ENCODE assay signal across 8 mouse cellular contexts in genomic region chr19:8880311-8881033, GRCm38 (mm10). TPM values are rescaled to one million over a fixed set of nuclear protein-coding genes. Genes with fewer than 3 reads are reported as not detected.
DNase-seq lines count a peak whose midpoint lies in the region; ATAC-seq and TF ChIP-seq lines count a peak whose summit lies in the region.

Gene Uqcc3, minus strand, starts transcription at chr19:8880923.

- DNase-seq in CD4-positive, CD25-positive, alpha-beta regulatory T cell, adult 2 months (ENCODE audit: low read depth, low spot score): peak; percentile 92
- peak; percentile 97 for DNase-seq in kidney, postnatal 0 days (ENCODE audit: low spot score)
- DNase-seq in liver, adult 2 months (ENCODE audit: extremely low read depth, low read depth, low spot score): peak; percentile 86
- peak; percentile 89 to 91 for DNase-seq in spleen, postnatal 36 days (ENCODE audit: low spot score in 2 of 2)

- H3K9ac ChIP-seq in heart, embryonic 12.5 days: peak within 1 kb of the TSS; percentile 95
- H3K9ac ChIP-seq in kidney, postnatal 0 days (ENCODE audit: low read depth, low read length): peak within 1 kb of the TSS; percentile 88
- peak within 1 kb of the TSS; percentile 90 for H3K9ac ChIP-seq in liver, adult 2 months (ENCODE audit: low read depth, low read length)

- H3K36me3 ChIP-seq in heart, embryonic 12.5 days: peaks cover 18% of the 10 kb centered on the region
- H3K36me3 ChIP-seq in kidney, postnatal 0 days (ENCODE audit: insufficient read depth, low read length): peaks cover 10% of the 10 kb centered on the region
- H3K36me3 ChIP-seq in liver, adult 2 months (ENCODE audit: control insufficient read depth, insufficient read depth, low read length): peaks cover 3% of the 10 kb centered on the region

- peak within 1 kb of the TSS; percentile 69 for H3K4me3 ChIP-seq in brown adipose tissue, adult 24 weeks (ENCODE audit: insufficient read depth, low read depth, low read length)
- H3K4me3 ChIP-seq in heart, embryonic 12.5 days: peak within 1 kb of the TSS; percentile 92
- H3K4me3 ChIP-seq in kidney, postnatal 0 days (replicated peaks; ENCODE audit: low read depth, low read length): peak within 1 kb of the TSS; percentile 81
- peak within 1 kb of the TSS; percentile 85 for H3K4me3 ChIP-seq in liver, adult 2 months (ENCODE audit: insufficient read depth, low read depth, low read length)

- H3K9me3 ChIP-seq in heart, embryonic 12.5 days (replicated peaks): no peaks in the 10 kb centered on the region
- H3K9me3 ChIP-seq in kidney, postnatal 0 days (replicated peaks; ENCODE audit: low read length): no peaks in the 10 kb centered on the region

- peak; percentile 73; the same call in 1 of the 2 replicates for TF ChIP-seq POLR2A in liver, adult 2 months (IDR thresholded peaks at IDR 0.05; ENCODE audit: extremely low read depth, insufficient read depth, low read length)

- peak within 1 kb of the TSS; percentile 61 for H3K27ac ChIP-seq in brown adipose tissue, adult 24 weeks (replicated peaks; ENCODE audit: low read depth, low read length)
- H3K27ac ChIP-seq in heart, embryonic 12.5 days (ENCODE audit: poor library complexity, severe bottlenecking): peak within 1 kb of the TSS; percentile 86
- peak within 1 kb of the TSS; percentile 87 for H3K27ac ChIP-seq in kidney, postnatal 0 days
- peak within 1 kb of the TSS; percentile 70 for H3K27ac ChIP-seq in liver, adult 2 months (replicated peaks; ENCODE audit: insufficient read depth, low read depth, low read length)

- no peak for TF ChIP-seq CTCF in kidney, postnatal 0 days (IDR thresholded peaks at IDR 0.05; ENCODE audit: low read depth)
- no peak for TF ChIP-seq CTCF in liver, adult 2 months (IDR thresholded peaks at IDR 0.05; ENCODE audit: low read depth, low read length)

- H3K4me2 ChIP-seq in heart, embryonic 12.5 days: peak within 1 kb of the TSS; percentile 87
- peak within 1 kb of the TSS; percentile 78 for H3K4me2 ChIP-seq in kidney, postnatal 0 days (ENCODE audit: low read length)

- under 1% methylated on average over 42 of the region's 42 CpGs for WGBS in heart, embryonic 12.5 days
- under 1% methylated on average over 42 of the region's 42 CpGs for WGBS in kidney, postnatal 0 days
- WGBS in liver, adult 2 months: under 1% methylated on average over 42 of the region's 42 CpGs

- H3K27me3 ChIP-seq in heart, embryonic 12.5 days (replicated peaks): no peaks in the 10 kb centered on the region
- H3K27me3 ChIP-seq in kidney, postnatal 0 days (ENCODE audit: insufficient read depth, low read length): no peaks in the 10 kb centered on the region
- no peaks in the 10 kb centered on the region for H3K27me3 ChIP-seq in liver, adult 2 months (ENCODE audit: control insufficient read depth, insufficient read depth, low read length)

- no peaks in the 10 kb centered on the region for H3K79me2 ChIP-seq in liver, adult 2 months (ENCODE audit: control insufficient read depth, insufficient read depth, low read length)

- 0 out of 2 replicates have a peak, but pooled peaks cover 2% of the 10 kb centered on the region for H3K4me1 ChIP-seq in brown adipose tissue, adult 24 weeks (ENCODE audit: control insufficient read depth, insufficient read depth, insufficient read length, low read length)
- H3K4me1 ChIP-seq in heart, embryonic 12.5 days (replicated peaks): peaks cover 10% of the 10 kb centered on the region
- no peaks in the 10 kb centered on the region for H3K4me1 ChIP-seq in kidney, postnatal 0 days (replicated peaks; ENCODE audit: insufficient read depth, low read length)
- peaks cover 5% of the 10 kb centered on the region; the same call in 1 of the 2 replicates for H3K4me1 ChIP-seq in liver, adult 2 months (ENCODE audit: control insufficient read depth, insufficient read depth, low read length)

- ATAC-seq in erythroid progenitor cell, adult 5-6 weeks (replicated peaks; ENCODE audit: low FRiP score, poor library complexity, severe bottlenecking): peak; percentile 98
- ATAC-seq in heart, embryonic 12.5 days (ENCODE audit: insufficient number of reproducible peaks, low FRiP score): peak; percentile 97
- ATAC-seq in kidney, postnatal 0 days (replicated peaks; ENCODE audit: low FRiP score, low read depth): peak; percentile 96
- ATAC-seq in monocyte, adult 5-6 weeks (replicated peaks; ENCODE audit: insufficient number of reproducible peaks, low FRiP score, low TSS enrichment, poor library complexity, severe bottlenecking): peak; percentile 98

RNA-seq across cellular contexts. Expression of gene Uqcc3, which starts in this region (rescaled TPM):
- 88.3 and 93.3 TPM in 2 replicates for polyA plus RNA-seq in brown adipose tissue, adult 24 weeks (2012; ENCODE audit: insufficient read depth, insufficient read length, missing spikeins)
- 8.8 and 23.1 TPM in 2 replicates for total RNA-seq in erythroid progenitor cell, adult 5-6 weeks (2015; ENCODE audit: low replicate concordance)
- total RNA-seq in erythroid progenitor cell, adult 5-6 weeks (2017; ENCODE audit: low replicate concordance): 7.8 TPM in 1 of 2 replicates, not detected in the other
- polyA plus RNA-seq in heart, embryonic 12.5 days (2016; fragmentation: Nextera tagmentation; extraction: Ambion mirVana): 52.7 and 60.6 TPM in 2 replicates
- 94.5 and 97.4 TPM in 2 replicates for polyA plus RNA-seq in kidney, postnatal 0 days (2015; fragmentation: Nextera tagmentation; extraction: Ambion mirVana)
- total RNA-seq in liver, adult 2 months (2014; rRNA removed): 21.3 and 27.7 TPM in 2 replicates
- 32.6 and 38.8 TPM in 2 replicates for polyA plus RNA-seq in liver, adult 2 months (2012; rRNA removed)
- 45.0 to 55.1 TPM (median 54.5 TPM) in 3 replicates for total RNA-seq in monocyte, adult 5-6 weeks (2017)

Comparison
In these comparisons a context has a peak if more than half of its experiments do, and no peak if none do; other contexts are left out.
1. Peak in every context shown above with its lines: DNase-seq, ATAC-seq, H3K4me3 ChIP-seq and H3K27ac ChIP-seq.